Mouse (Mus musculus): ENCODE results near the gene Rps12-ps3. TPM values are rescaled to one million over a fixed set of nuclear protein-coding genes. Genes with fewer than 3 reads are reported as not detected.

The Rps12-ps3 gene
- polyA plus RNA-seq, 1 experiment: 708 TPM

DNA sequence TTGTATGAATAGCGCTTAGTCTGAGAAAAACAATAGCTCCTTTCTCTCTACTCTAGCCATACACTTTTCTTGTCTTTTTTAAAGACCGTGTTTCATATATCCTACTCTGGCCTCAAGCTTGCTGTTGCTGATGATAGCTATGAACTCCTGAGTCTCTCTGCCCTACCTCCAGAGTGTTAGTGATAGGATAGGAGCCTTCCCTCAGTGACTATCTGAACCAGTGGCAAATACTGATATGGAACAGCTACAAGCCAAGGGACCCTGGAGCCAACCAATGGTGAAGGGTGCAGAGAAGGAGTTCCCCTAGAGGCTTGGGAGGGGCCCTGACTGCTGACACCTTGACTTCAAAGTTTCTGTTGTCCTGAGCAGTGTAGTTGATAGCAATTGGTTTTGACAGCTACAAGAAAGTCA is 38.4 kb downstream of the Rps12-ps3 start:
- Histone ChIP-seq H3K4me1 (ENCODE audit: control insufficient read depth, insufficient read depth, low read length) (no peaks in the 10 kb centered on the region), H3K27me3 (ENCODE audit: control insufficient read depth, insufficient read depth, low read length) (no peaks in the 10 kb centered on the region), H3K27ac (ENCODE audit: control insufficient read depth, insufficient read depth, low read depth, low read length) (no peak overlapping the region), H3K36me3 (ENCODE audit: control insufficient read depth, insufficient read depth, low read length) (no peaks in the 10 kb centered on the region), H3K4me3 (ENCODE audit: control insufficient read depth, low read depth, low read length) (no peak overlapping the region)
- TF ChIP-seq CTCF (IDR thresholded peaks at IDR 0.05; ENCODE audit: control insufficient read depth, insufficient read depth, insufficient replicate concordance, low read depth, low read length) (no peak), POLR2A (IDR thresholded peaks at IDR 0.05; ENCODE audit: control insufficient read depth, low read depth, low read length) (no peak)

GRCm38 (mm10) chr19:59362646-59363045 is 40.6 kb downstream of the Rps12-ps3 start:
- Histone ChIP-seq H3K27ac (ENCODE audit: control insufficient read depth, insufficient read depth, low read depth, low read length) (no peak overlapping the region), H3K4me1 (ENCODE audit: control insufficient read depth, insufficient read depth, low read length) (no peaks in the 10 kb centered on the region), H3K36me3 (ENCODE audit: control insufficient read depth, insufficient read depth, low read length) (no peaks in the 10 kb centered on the region), H3K4me3 (ENCODE audit: control insufficient read depth, low read depth, low read length) (no peak overlapping the region), H3K27me3 (ENCODE audit: control insufficient read depth, insufficient read depth, low read length) (no peaks in the 10 kb centered on the region)
- TF ChIP-seq POLR2A (IDR thresholded peaks at IDR 0.05; ENCODE audit: control insufficient read depth, low read depth, low read length): no peak
- TF ChIP-seq CTCF (IDR thresholded peaks at IDR 0.05; ENCODE audit: control insufficient read depth, insufficient read depth, insufficient replicate concordance, low read depth, low read length): no peak

GRCm38 (mm10) chr19:59363666-59364065 is 41.6 kb downstream of the Rps12-ps3 start:
- Histone ChIP-seq H3K36me3 (ENCODE audit: control insufficient read depth, insufficient read depth, low read length) (no peaks in the 10 kb centered on the region), H3K4me1 (ENCODE audit: control insufficient read depth, insufficient read depth, low read length) (no peaks in the 10 kb centered on the region), H3K27me3 (ENCODE audit: control insufficient read depth, insufficient read depth, low read length) (no peaks in the 10 kb centered on the region), H3K27ac (ENCODE audit: control insufficient read depth, insufficient read depth, low read depth, low read length) (no peak overlapping the region), H3K4me3 (ENCODE audit: control insufficient read depth, low read depth, low read length) (no peak overlapping the region)
- no peak for TF ChIP-seq CTCF (IDR thresholded peaks at IDR 0.05; ENCODE audit: control insufficient read depth, insufficient read depth, insufficient replicate concordance, low read depth, low read length)
- TF ChIP-seq POLR2A (IDR thresholded peaks at IDR 0.05; ENCODE audit: control insufficient read depth, low read depth, low read length): no peak

DNA sequence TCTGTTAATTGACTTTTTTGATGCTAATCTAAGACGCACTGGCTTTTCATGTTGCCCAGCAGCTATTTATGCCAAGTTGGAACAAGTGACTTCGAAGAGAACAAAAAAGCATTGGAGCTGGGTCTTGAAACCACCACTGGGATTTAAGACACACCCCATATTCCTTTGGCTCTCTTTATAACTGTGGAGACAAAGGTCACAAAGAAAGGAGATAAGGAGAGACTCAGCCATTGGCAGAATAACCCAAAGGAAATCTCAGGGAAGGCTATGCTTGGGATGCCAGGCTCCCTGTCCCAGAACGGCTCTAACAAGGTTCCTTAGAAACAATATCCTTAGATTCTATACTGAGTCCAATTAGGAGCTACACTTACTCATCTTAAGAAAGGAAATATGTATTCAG is 44.6 kb downstream of the Rps12-ps3 start:
- TF ChIP-seq CTCF (IDR thresholded peaks at IDR 0.05; ENCODE audit: control insufficient read depth, insufficient read depth, insufficient replicate concordance, low read depth, low read length) (no peak), POLR2A (IDR thresholded peaks at IDR 0.05; ENCODE audit: control insufficient read depth, low read depth, low read length) (no peak)
- H3K4me1 ChIP-seq (ENCODE audit: control insufficient read depth, insufficient read depth, low read length): no peaks in the 10 kb centered on the region
- H3K27me3 ChIP-seq (ENCODE audit: control insufficient read depth, insufficient read depth, low read length): no peaks in the 10 kb centered on the region
- no peaks in the 10 kb centered on the region for H3K36me3 ChIP-seq (ENCODE audit: control insufficient read depth, insufficient read depth, low read length)
- no peak overlapping the region for H3K27ac ChIP-seq (ENCODE audit: control insufficient read depth, insufficient read depth, low read depth, low read length)
- H3K4me3 ChIP-seq (ENCODE audit: control insufficient read depth, low read depth, low read length): no peak overlapping the region

- TF ChIP-seq CTCF (IDR thresholded peaks at IDR 0.05; ENCODE audit: control insufficient read depth, insufficient read depth, insufficient replicate concordance, low read depth, low read length) (no peak), POLR2A (IDR thresholded peaks at IDR 0.05; ENCODE audit: control insufficient read depth, low read depth, low read length) (no peak)
- Histone ChIP-seq H3K36me3 (ENCODE audit: control insufficient read depth, insufficient read depth, low read length) (no peaks in the 10 kb centered on the region), H3K4me1 (ENCODE audit: control insufficient read depth, insufficient read depth, low read length) (no peaks in the 10 kb centered on the region), H3K27ac (ENCODE audit: control insufficient read depth, insufficient read depth, low read depth, low read length) (no peak overlapping the region), H3K4me3 (ENCODE audit: control insufficient read depth, low read depth, low read length) (no peak overlapping the region), H3K27me3 (ENCODE audit: control insufficient read depth, insufficient read depth, low read length) (no peaks in the 10 kb centered on the region)
Measured at GRCm38 (mm10) chr19:59367892-59368291, 45.8 kb downstream of the Rps12-ps3 start.

- H3K4me3 ChIP-seq (ENCODE audit: control insufficient read depth, low read depth, low read length): no peak overlapping the region
- TF ChIP-seq CTCF (IDR thresholded peaks at IDR 0.05; ENCODE audit: control insufficient read depth, insufficient read depth, insufficient replicate concordance, low read depth, low read length) (no peak), POLR2A (IDR thresholded peaks at IDR 0.05; ENCODE audit: control insufficient read depth, low read depth, low read length) (no peak)
- H3K27me3 ChIP-seq (ENCODE audit: control insufficient read depth, insufficient read depth, low read length): no peaks in the 10 kb centered on the region
- no peaks in the 10 kb centered on the region for H3K36me3 ChIP-seq (ENCODE audit: control insufficient read depth, insufficient read depth, low read length)
- H3K4me1 ChIP-seq (ENCODE audit: control insufficient read depth, insufficient read depth, low read length): no peaks in the 10 kb centered on the region
- no peak overlapping the region for H3K27ac ChIP-seq (ENCODE audit: control insufficient read depth, insufficient read depth, low read depth, low read length)
Measured at GRCm38 (mm10) chr19:59371016-59371415, 48.9 kb downstream of the Rps12-ps3 start.

Other genes starting within 250 kb of the Rps12-ps3 start
- gene Shtn1, start 246.2 kb upstream of the Rps12-ps3 start, polyA plus RNA-seq (2012; rRNA removed): 3.4 and 3.9 TPM in 2 replicates
- gene Vax1, start 152.2 kb upstream of the Rps12-ps3 start, polyA plus RNA-seq (2012; rRNA removed): 0.33 and 0.60 TPM in 2 replicates
- gene Kcnk18, start 103.1 kb upstream of the Rps12-ps3 start, polyA plus RNA-seq (2012; rRNA removed): 0.04 and 0.05 TPM in 2 replicates
- 0.35 and 0.47 TPM in 2 replicates for gene Slc18a2, start 61.4 kb upstream of the Rps12-ps3 start, polyA plus RNA-seq (2012; rRNA removed)
- gene Pdzd8, start 23.5 kb downstream of the Rps12-ps3 start, polyA plus RNA-seq (2012; rRNA removed): 41.8 and 43.4 TPM in 2 replicates
- 1.7 and 2.6 TPM in 2 replicates for gene Emx2, start 136.1 kb downstream of the Rps12-ps3 start, polyA plus RNA-seq (2012; rRNA removed)

Measured in testis, adult 2 months (tissue).